Mouse (Mus musculus) kidney, postnatal 0 days (tissue): ENCODE measurements around the gene Ttc9b. TPM values are rescaled to one million over a fixed set of nuclear protein-coding genes. Genes with fewer than 3 reads are reported as not detected.
A peak's percentile ranks its signal among the peaks of the same experiment; 100 is the strongest.

Experiments
- ATAC-seq: fragments of 200-750 bp; cut with Nextera tagmentation; replicated peaks from 2 replicates; pipeline ENCODE4 v1.8.0; 2017; ENCODE audit warnings: low read depth, moderate number of reproducible peaks, moderate TSS enrichment, moderate library complexity; ENCODE audit not compliant: low FRiP score
- DNase-seq: peaks from one replicate; pipeline ENCODE4 v3.0.0-alpha.2; 2016; ENCODE audit warnings: low spot score
- H3K27ac ChIP-seq: fragments of 300-500 bp; sonication (generic); 2 replicates; pipeline ENCODE4 v1.5.1; 2014; ENCODE audit warnings: mild to moderate bottlenecking
- H3K27me3 ChIP-seq: fragments of 300-500 bp; sonication (generic); 2 replicates; pipeline ENCODE4 v1.6.1; 2014; ENCODE audit warnings: low read length, mixed read lengths; ENCODE audit not compliant: insufficient read depth
- H3K36me3 ChIP-seq: fragments of 300-500 bp; sonication (generic); 2 replicates; pipeline ENCODE4 v1.6.1; 2014; ENCODE audit warnings: low read length, mixed read lengths; ENCODE audit not compliant: insufficient read depth
- H3K4me1 ChIP-seq: fragments of 300-500 bp; sonication (generic); replicated peaks from 2 replicates; pipeline ENCODE4 v1.6.1; 2014; ENCODE audit warnings: antibody characterized with exemption, low read length, mixed read lengths; ENCODE audit not compliant: insufficient read depth
- H3K4me2 ChIP-seq: fragments of 300-500 bp; sonication (generic); 2 replicates; pipeline ENCODE4 v1.6.1; 2014; ENCODE audit warnings: mild to moderate bottlenecking, low read length, moderate library complexity, mixed read lengths
- H3K4me3 ChIP-seq: fragments of 300-500 bp; sonication (generic); replicated peaks from 2 replicates; pipeline ENCODE4 v1.5.1; 2014; ENCODE audit warnings: low read depth, low read length
- H3K9ac ChIP-seq: fragments of 300-500 bp; sonication (generic); 2 replicates; pipeline ENCODE4 v1.6.1; 2014; ENCODE audit warnings: low read depth, low read length
- H3K9me3 ChIP-seq: fragments of 300-500 bp; sonication (generic); replicated peaks from 2 replicates; pipeline ENCODE4 v1.6.1; 2016; ENCODE audit warnings: low read length, inconsistent platforms, mixed read lengths
- CTCF ChIP-seq: IDR thresholded peaks from 2 replicates; pipeline ENCODE4 v1.5.1; 2016; ENCODE audit warnings: antibody characterized with exemption, low read depth, mild to moderate bottlenecking, moderate library complexity
- WGBS: fragments of 180-500 bp; shearing (Covaris S2); extraction: QIAGEN DNeasy Blood & Tissue Kit; methylation state at CpG from one replicate; pipeline ENCODE4 v1.1.7; 2014; 5-methylcytosine and 5-hydroxymethylcytosine counted together
- polyA plus RNA-seq: library from polyadenylated mRNA; unstranded; fragments of >200 nt; fragmentation: Nextera tagmentation; extraction: Ambion mirVana; gene quantifications from 2 replicates; pipeline ENCODE4 v1.2.1, GENCODE M21; 2015

The Ttc9b gene
- polyA plus RNA-seq, 1 experiment from 2014 or later, result not detected

- ATAC-seq (no peak), DNase-seq (no peak)
- 28% methylated on average over 14 of the region's 14 CpGs for WGBS
- H3K9ac ChIP-seq, result peak overlapping the region; percentile 82; the same call in 1 of the 2 replicates
- H3K27ac ChIP-seq, result no peak overlapping the region
- no peaks in the 10 kb centered on the region for H3K27me3 ChIP-seq
- no peaks in the 10 kb centered on the region for H3K9me3 ChIP-seq
- TF ChIP-seq CTCF, result no peak
- no peaks in the 10 kb centered on the region for H3K36me3 ChIP-seq
- H3K4me3 ChIP-seq, result peak overlapping the region; percentile 94
- peak overlapping the region; percentile 100 for H3K4me2 ChIP-seq
- peaks cover 11% of the 10 kb centered on the region; the same call in 1 of the 2 replicates for H3K4me1 ChIP-seq
Measured at GRCm38 (mm10) chr7:27675222-27675612, 21.5 kb downstream of the Ttc9b start.

GRCm38 (mm10) chr7:27683218-27683617, 29.5 kb downstream of the Ttc9b start:
- H3K9me3 ChIP-seq, result no peaks in the 10 kb centered on the region
- no peak overlapping the region for H3K9ac ChIP-seq
- ATAC-seq, result no peak
- TF ChIP-seq CTCF, result no peak
- H3K36me3 ChIP-seq, result no peaks in the 10 kb centered on the region
- no peak for DNase-seq
- H3K27ac ChIP-seq, result no peak overlapping the region
- no peaks in the 10 kb centered on the region for H3K27me3 ChIP-seq
- 56% methylated on average over 2 of the region's 2 CpGs for WGBS
- no peaks in the 10 kb centered on the region for H3K4me1 ChIP-seq
- no peak overlapping the region for H3K4me3 ChIP-seq
- H3K4me2 ChIP-seq, result no peak overlapping the region

GRCm38 (mm10) chr7:27685220-27685619, 31.5 kb downstream of the Ttc9b start:
- H3K27me3 ChIP-seq, result no peaks in the 10 kb centered on the region
- WGBS, result 39% methylated on average over 5 of the region's 5 CpGs
- H3K36me3 ChIP-seq, result no peaks in the 10 kb centered on the region
- no peak overlapping the region for H3K9ac ChIP-seq
- H3K4me2 ChIP-seq, result no peak overlapping the region
- ATAC-seq (no peak), DNase-seq (no peak)
- no peaks in the 10 kb centered on the region for H3K9me3 ChIP-seq
- H3K27ac ChIP-seq, result no peak overlapping the region
- no peaks in the 10 kb centered on the region for H3K4me1 ChIP-seq
- H3K4me3 ChIP-seq, result no peak overlapping the region
- no peak for TF ChIP-seq CTCF

GRCm38 (mm10) chr7:27685681-27686080, 32.0 kb downstream of the Ttc9b start:
- Histone ChIP-seq H3K4me3 (no peak overlapping the region), H3K4me1 (no peaks in the 10 kb centered on the region), H3K27ac (no peak overlapping the region), H3K36me3 (no peaks in the 10 kb centered on the region), H3K9ac (no peak overlapping the region), H3K9me3 (no peaks in the 10 kb centered on the region), H3K27me3 (no peaks in the 10 kb centered on the region), H3K4me2 (no peak overlapping the region)
- no peak for ATAC-seq
- WGBS, result 0% methylated on average over 6 of the region's 6 CpGs
- peak; percentile 86 for DNase-seq
- TF ChIP-seq CTCF, result peak; percentile 89

GRCm38 (mm10) chr7:27687043-27687442, 33.3 kb downstream of the Ttc9b start:
- DNase-seq (no peak), ATAC-seq (no peak)
- Histone ChIP-seq H3K36me3 (no peaks in the 10 kb centered on the region), H3K4me2 (no peak overlapping the region), H3K4me3 (no peak overlapping the region), H3K27me3 (no peaks in the 10 kb centered on the region), H3K4me1 (no peaks in the 10 kb centered on the region), H3K27ac (no peak overlapping the region), H3K9ac (no peak overlapping the region), H3K9me3 (no peaks in the 10 kb centered on the region)
- TF ChIP-seq CTCF, result no peak
- 75% methylated on average over 1 of the region's 1 CpGs for WGBS

GRCm38 (mm10) chr7:27687836-27688235, 34.1 kb downstream of the Ttc9b start:
- Histone ChIP-seq H3K4me2 (peak overlapping the region; percentile 84; the same call in 1 of the 2 replicates), H3K36me3 (no peaks in the 10 kb centered on the region), H3K4me1 (no peaks in the 10 kb centered on the region), H3K9me3 (no peaks in the 10 kb centered on the region), H3K9ac (no peak overlapping the region), H3K27ac (no peak overlapping the region), H3K27me3 (no peaks in the 10 kb centered on the region), H3K4me3 (no peak overlapping the region)
- TF ChIP-seq CTCF, result no peak
- WGBS, result 63% methylated on average over 3 of the region's 3 CpGs
- DNase-seq, result no peak
- no peak for ATAC-seq

GRCm38 (mm10) chr7:27688246-27688788, 34.6 kb downstream of the Ttc9b start:
- DNase-seq, result no peak
- Histone ChIP-seq H3K4me3 (peak overlapping the region; percentile 42), H3K27me3 (no peaks in the 10 kb centered on the region), H3K9ac (peak overlapping the region; percentile 62), H3K4me2 (peak overlapping the region; percentile 84), H3K27ac (peak overlapping the region; percentile 79), H3K9me3 (no peaks in the 10 kb centered on the region), H3K36me3 (no peaks in the 10 kb centered on the region), H3K4me1 (no peaks in the 10 kb centered on the region)
- no peak for ATAC-seq
- 33% methylated on average over 14 of the region's 14 CpGs for WGBS
- TF ChIP-seq CTCF, result no peak
